Mouse (Mus musculus) kidney, postnatal 14 days (tissue): Measurements from ENCODE around the gene Lnx2.

Experiments
- DNase-seq: peaks from one replicate; pipeline ENCODE4 v3.0.0; 2022; ENCODE audit warnings: mixed read lengths

The Lnx2 gene

DNA sequence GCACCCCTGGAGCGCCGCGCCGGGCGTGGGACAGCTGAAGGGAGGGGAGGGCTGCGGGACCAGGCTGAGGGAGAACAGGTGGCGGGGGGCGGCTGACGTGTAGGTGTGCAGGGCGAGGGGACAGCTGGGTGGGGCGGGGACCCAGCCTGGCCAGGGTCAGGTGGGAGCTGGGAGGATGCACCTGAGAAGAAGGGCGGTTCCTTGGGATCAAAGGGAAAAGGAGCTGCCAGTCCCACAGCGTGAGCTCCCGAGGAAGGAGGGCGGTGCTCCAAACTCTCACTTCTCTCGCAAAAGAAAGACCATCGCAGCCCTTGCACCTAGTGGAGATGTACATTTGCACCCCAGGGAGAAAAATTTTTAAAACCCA, 396 bp upstream of the Lnx2 start, which contains the start of gene Polr1d:
Gene Polr1d, plus strand, starts transcription at position 252 of the 367 bp plus-strand sequence.
- DNase-seq: no peak

DNA sequence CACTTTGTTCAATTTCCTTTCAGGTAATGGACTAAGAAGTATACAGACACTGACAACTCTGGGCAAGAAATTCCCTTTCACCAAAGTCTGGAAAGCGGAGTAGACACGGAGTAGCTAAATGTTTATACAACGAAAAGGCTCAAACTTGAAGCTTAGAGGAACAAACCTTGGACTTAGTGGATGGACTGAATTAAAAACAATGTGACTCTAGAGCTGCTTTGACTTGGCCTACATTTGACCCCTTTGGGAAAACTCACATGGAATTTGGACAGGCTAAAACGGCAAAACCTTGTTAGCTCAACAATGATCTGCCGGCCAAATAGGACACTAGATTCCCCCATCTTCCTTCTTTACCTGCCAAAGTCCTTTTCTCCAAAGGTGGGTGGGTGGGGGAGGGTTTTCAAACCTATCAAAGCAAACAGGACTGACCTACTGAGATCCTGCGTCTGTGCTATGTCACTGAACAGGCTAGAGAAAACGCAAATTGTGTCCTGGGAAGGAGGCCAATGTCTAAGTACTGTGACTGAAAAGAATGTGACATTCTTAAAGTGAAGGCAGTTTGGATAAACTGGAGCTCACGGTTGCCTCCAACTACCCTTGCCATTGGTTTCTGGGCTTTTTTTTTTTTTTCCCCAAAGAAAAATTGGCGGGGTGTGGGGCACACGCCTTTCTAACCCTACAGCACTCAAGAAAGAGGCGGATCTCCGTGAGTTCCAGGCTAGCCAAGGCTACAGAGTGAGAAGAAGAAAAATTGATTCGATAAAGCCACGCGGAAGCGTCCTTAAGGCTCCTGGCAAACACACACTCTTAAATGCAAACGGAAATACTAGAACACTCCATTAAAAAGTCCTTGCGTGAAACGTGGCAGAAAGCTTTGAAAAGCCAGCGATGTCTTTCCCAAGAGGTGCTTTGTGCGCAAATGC, 1.0 kb downstream of the Lnx2 start:
- DNase-seq: peak; percentile 71

DNA sequence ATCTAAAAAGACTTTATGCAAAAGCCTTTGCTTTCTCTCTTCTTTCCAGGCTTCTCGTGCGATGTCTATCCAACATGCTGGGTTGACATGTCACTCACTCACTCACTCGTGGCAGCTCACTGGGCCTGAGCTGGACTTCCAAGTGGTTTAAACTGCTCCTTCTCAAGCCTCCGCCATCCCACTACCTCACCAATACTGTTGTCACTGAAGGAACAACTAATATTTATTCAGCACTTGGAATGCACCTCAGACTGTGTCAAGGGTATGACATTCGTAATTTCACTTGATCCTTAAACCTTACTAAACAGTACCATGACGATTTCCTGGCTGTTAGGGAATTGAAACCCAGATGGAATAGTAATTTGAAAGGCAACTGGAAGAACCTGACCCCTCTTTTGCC, 2.6 kb downstream of the Lnx2 start:
- no peak for DNase-seq

DNA sequence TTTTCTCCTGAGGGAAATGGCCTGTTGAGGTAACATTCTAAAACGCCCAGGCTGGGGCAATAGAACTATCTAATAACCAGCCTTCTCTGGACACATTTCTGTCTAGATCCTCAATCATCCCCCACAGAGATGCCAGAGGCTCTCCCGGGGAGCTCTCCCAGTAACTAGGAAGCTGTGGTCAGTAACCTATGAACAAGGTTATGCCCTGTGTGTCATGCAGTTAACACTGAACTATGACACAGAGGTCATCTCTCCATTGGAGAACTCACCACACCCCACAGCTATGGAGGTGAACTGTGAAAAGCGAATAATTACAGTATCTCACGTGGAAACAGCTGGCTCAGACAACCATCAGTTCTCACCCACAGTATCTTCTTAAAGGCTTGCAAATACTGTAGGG, 4.5 kb downstream of the Lnx2 start:
- DNase-seq: no peak

DNA sequence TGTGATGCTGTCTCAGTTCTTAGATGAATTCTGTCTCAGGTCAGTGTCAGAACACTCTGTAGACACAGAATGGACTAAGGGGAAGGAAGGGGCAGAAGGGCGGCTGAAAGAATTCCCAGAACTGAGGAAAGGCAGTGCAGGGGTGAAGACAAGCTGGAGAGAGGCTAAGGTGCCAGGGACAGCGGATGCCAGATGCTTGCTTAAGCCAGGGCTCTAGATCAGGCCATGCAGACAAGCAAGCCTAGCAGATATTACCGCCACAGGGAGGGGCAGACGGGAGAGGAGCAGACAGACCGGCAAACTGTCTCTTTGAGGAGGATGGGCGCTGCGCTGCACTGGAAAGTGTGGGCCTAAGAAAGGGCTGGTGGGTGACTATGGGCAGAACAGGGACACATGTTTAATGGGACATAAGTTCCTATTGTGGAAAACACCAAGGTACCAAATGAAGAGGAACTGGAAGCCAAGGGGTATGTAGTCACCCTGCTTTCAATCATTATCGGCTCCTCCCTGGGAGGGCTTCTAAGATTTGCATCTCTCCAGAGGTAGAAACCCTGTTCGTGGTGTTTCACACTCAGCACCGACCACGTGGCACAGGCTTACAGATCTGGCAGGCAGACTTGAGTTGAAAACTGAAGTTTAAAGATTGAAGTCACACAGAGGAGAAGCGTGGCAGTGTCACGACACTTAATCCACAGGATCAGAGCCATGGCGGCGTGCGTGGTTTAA, 5.4 kb downstream of the Lnx2 start:
- peak; percentile 59 for DNase-seq

DNA sequence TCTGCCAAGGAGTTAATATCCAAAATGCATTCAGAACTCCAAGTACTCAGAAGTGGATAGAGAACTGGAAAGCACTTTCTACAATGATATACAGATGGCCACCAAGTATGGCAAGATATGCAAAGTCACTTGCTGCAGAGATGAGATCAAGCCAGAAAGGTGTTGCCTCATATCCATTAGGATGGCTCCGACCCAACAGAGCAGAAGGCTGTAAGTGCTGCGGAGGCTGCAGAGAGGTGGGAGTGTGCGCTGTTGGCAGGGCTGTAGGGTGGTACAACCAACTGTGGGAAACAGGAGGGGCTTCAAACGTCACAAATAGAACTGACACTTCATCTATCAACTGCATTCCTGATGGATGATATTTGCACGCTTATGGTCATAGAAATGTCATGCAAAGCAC, 7.5 kb downstream of the Lnx2 start:
- no peak for DNase-seq

DNA sequence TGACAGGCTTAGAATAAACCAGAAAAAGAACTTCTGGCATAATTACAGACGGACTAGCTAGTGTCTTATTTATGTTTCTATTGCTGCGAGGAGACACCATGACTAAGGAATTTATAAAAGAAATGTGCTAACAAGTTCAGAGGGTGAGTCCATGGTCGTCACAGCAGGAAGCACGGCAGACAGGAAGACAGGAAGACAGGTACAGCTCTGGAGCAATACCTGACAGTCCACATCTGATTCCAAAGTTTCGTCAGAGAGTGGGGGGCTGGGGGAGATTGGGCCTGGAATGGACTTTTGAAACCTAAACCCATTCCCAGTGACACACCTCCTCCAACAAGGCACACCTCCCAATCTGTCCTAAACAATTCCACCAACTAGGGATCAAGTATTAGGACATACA, 9.4 kb downstream of the Lnx2 start:
- no peak for DNase-seq

DNA sequence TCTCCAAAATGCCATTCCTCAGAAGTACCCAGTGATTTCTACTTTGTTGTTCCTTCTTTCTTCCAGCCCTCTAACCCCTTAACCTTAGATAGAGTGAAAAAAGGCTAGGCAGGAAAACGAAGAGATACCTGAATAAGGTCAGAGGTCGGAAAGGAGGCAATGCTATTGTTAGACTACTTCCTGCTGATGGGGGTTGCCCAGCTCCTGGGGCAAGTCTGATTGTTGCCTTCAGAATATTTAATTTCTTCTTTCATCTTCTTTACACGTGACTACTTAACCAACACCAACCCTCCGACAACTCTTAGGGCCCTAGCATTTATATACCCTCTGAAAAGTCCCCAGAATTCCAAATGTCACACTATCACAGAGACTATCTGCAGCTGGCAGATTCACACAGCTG, 10.3 kb downstream of the Lnx2 start:
- DNase-seq: no peak

DNA sequence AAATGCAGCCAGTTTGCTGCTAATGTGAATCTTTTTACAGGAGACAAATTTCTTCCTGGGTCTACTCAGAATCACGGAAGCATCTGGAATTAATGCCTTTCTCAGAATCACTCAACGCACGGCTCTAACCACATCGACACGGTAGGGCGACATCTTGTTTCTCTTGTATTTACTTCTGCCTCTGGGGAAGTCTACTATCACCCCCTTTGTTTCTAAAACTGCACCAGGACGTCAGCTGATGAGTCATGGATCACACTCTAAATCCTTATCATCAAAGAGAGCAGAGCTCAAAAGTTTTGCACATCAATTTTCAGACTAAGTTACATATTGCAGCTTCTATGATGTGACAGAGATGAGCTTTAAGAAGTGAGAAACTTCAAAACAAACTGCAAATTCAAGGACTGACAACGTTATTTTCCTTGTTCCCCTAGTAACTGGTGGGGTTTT, 13.1 kb downstream of the Lnx2 start:
- no peak for DNase-seq

DNA sequence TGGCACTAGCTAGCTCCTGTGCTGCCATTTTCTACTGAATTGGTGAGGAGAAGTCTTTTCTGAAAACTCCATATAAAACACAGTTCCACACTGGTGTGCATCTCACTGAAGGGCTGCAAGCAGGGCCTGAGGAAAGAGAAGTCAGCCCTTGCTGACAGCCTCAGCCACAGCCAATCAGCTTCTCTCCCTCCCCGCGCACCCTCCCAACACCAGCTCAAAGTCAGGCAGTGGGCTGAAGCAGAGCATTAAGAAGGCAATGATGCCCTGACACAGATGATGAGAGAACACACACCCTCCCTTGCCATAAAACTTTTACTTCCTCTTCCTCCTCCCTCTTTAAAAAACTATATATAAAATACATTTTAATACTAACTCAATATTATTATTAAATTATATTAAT, 16.4 kb downstream of the Lnx2 start:
- DNase-seq: no peak

DNA sequence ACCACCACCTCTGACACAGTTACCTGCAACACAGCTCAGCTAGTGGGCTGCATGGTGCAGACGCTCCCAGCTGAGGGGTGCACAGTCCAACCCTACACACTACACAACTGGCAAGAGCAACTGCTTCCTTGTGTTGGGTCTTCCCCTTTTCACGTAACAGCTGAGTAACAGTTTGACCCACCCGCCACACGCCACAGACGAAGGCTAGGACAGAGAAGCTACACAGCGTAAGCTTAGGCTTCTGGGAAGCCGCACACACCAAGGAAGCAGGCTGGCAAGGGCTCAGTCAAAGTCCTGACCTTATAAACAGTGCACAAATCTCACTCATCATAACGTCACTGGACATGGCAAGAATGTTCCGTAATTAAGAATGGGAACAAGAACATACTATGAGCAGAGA, 17.1 kb downstream of the Lnx2 start:
- DNase-seq: no peak

DNA sequence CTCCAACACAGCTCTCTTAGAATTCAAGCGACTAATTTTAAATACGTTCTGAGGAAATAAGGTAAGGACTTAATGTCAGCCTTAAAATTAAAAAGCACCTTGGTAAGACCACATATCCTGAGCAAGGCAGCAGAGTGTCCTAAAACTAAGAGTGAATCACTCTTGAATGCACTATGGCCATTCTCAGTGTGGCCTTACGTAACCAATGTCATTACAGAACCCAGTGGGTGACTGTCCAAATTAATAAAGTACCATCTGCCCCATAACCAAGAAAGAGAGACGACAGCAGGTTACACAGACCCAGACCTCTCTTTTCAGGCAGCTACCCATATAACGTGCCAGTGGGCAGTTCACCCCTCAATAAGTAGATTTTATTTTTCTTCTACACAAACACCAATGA, 17.7 kb downstream of the Lnx2 start:
- DNase-seq: no peak

DNA sequence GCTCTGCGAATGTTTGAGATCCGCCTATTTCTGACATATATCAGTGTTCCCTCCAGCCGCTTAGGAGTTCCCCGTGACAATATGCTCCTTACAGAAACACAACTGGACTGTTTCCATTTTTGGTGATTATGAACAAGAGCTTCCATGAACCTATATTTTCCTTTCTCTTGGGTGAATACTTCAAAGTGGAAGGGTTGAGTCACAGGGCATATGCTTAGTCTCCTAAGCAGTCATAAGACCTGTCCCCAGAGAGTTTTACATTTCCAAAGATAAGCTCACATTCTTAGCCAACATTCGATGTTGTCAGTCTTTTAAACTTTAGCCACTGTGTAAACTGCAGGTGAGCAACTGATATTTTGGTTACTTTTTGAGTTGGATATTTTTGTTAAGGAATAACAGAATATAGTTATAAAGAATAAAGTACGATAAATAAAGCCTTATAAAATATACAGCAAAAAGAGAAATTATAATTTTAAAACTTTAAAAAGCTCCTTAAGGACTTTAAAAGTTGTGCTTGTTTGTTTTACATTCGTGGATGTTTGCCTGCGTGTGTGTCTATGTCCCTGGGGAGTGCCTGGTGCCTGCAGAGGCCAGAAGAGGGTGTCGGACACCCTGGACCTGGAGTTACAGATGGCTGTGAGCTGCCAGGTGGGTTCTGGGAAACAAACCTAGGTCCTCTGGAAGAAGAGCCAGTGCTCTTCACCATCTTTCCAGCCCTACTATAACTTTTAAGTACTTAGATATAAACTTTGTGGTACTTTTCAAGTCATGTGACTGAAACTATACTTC, 18.6 kb downstream of the Lnx2 start:
- no peak for DNase-seq

DNA sequence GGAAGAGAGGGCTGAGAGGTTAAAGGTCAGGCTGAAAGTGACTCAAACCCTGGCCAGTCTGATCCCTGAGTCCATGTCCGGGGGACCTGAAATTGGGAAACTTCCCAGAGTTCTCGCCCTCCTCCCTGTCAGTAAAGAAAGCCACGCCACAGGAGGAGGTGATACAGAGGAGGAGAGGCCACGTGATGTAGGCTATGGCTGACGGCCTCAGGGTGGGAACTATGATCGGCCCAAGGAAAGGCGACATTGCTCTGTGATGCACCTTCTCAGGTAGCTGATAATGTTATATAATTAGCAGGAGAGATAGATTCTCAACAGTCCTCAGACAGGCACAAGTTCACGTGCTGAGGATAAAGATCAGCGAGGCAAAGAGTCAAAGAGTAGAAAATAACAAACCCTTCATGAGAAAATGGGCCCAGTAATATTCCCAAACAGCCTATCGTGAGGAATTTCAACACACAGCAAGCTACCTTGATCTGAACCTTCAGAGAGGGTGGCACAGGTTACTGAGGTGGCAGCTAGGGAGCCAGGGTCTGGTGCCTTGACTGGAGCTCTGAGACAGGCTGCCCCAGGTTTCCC, 19.6 kb downstream of the Lnx2 start:
- no peak for DNase-seq

DNA sequence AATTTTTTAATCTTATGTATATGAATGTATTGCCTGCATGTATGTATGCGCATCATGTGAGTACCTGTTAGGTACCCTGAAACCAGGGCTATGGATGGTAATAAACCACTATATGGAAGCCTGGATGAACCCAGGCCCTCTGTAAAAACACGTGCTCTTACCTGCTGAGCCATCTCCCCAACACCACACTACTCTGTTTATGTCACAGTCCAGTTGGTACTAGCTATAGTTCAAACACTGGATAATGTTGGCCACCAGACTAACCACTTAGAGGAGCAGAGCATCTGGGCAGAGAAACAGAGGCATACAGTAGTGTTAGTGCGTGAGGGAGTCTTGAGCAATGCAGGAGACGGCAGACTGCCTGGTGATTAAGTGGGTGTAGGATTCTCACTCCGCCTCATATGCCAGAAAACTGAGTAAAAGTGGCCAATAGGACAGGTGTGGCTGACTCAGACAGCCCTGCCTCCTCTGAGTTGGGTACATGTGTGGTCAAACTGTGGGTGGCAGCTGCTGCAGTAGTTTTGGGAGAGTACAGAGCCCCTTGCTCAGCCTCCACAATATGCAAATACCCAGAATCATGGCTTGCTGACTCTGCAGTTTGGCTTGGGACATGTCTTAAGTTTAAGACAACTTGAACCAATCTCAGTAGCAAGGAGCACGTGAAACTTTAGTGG, 20.7 kb downstream of the Lnx2 start:
- DNase-seq: no peak

DNA sequence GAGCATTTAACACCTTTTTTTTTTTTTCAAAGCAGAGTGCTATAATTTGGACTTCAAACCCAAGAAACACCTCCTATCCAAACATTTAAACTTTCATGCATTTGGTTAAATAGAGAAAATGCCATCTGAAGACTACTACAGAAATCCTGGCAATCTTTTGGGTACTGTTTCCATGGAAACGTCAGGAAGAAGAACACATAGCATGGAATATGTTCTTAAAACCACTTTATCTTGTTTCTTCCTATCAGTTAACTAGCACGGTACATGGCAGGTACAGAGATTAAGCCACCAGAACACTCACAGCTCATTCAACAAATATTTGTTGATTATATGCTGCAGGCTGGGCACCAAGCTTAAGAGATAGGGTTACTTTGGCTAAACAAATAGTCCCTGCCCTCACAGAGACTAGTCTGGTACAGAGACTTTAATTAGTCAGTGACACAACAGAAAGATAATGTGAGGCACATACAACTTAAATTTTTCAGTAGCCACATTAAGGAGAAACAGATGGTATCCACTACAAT, 21.6 kb downstream of the Lnx2 start:
- DNase-seq: no peak

DNA sequence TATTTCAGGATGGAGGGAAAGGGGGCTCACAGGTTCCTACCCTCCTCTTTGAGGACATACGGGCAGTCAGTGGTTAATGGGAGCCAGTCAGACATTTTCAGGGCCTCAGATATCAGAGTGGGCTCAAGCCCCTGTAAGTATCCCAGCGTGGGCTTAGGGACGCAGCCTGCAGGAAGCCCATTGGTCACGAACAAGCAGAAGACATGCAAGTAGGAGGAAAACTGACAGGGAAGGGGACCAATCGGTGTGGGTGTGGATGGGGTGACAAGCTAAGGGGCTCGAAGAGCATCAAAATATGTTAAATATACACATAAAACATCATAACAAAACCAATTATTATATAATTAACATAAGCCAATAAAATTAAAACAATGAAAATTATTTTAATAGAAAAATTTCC, 22.1 kb downstream of the Lnx2 start:
- no peak for DNase-seq

DNA sequence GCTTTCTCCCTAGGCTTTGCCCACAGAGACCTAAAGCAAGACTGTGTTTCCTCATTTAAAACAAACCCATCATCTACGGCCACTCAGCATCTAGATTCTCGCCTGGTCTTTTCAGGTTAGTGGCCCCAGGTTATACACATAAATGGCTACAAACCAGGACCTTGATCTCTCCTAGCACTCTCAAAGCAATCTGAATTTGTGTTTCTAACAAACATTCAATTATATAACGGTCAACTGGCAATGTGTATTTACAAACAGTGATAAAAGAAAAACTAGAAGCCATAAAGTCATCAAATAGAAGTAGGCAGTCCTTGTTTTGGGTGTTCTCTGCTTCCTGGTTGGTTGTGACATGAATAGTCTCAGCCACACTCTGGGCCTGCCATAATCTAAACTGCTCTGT, 22.9 kb downstream of the Lnx2 start:
- DNase-seq: no peak

DNA sequence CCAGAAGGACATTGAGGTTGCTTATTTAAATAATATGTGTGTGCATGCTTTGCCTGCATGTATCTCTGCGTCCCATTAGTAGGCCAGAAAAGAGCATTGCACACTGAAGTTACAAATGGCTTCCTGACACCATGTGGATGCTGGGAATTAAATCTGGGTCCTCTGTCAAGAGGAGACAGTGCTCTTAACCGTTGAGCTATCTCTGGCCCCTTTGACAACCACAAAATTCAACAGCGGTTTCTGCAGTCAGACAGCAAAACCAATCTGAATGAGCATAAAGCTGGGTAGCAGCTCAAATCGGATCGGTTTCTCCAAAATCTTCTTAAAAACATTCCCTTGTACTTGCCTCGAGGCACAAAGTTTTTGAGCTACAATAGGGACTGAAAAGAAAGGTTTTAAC, 23.3 kb downstream of the Lnx2 start:
- DNase-seq: no peak

DNA sequence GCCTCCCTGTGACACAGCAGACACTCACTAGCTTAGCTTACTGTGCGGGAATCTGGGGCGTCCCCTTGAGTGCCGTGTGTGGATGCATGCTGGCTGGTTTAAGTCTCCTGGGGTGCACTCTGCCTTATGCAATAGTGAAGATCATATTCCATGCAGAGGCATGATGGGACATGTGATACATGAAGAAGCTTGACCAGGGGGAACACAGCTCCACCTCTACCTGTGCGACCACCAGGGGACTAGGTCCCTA, 24.2 kb downstream of the Lnx2 start:
- no peak for DNase-seq

DNA sequence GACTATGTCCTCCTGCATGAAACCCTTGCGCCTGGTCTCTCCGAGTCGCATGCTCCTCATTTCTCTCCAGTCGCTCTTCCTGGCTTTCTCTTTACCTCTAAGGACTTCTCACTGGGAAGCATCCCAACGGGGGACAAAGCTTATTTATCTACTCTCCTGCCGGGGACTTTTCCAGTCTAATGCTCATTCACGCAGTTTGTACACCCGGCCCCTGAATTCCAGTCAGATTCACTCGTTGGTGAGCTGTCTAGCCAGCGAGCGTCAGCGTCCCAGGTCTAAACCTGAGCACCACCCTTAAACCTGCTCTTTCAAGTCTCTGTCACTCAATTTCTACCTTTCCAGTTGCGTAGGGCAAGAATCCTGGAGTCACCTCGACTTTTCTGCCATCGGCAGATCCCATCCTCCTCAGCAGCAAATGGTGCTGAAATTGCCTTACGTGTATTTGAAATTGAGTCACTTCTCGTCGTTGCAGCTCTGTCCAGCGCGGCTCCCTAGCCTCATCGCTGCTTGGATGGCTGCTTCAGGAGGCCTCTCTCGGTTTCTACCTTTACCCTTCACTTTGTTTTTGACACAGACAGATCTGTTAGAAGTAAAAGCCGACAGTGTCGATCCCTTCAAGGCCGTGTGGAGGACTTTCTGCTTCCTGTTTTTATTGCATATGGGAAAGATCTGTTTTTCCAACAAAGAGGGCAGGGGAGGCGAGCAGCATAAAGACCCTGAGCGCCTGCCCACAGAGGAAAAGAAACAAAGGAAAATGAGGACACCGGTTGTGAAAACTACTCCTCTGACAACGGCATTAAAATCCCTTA, 24.7 kb downstream of the Lnx2 start:
- no peak for DNase-seq
